10 mouse cellular contexts compared by ENCODE assay signal in genomic region chr1:78819592-78819991, GRCm38 (mm10). TPM values are rescaled to one million over a fixed set of nuclear protein-coding genes. Genes with fewer than 3 reads are reported as not detected.
DNase-seq lines count a peak whose midpoint lies in the region; ATAC-seq lines count a peak whose summit lies in the region.
"Had no signal": no experiment of that assay in that cellular context is flagged by ENCODE, and none has a peak within 500 bp of the region (broad histone marks: within the 10 kb centered on the region; RNA-seq: fewer than 3 reads in every experiment).

No protein-coding gene starts in this region.

- H3K4me2 ChIP-seq in hindbrain, embryonic 12.5 days (replicated peaks): no peak overlapping the region
- no peak overlapping the region for H3K4me2 ChIP-seq in hindbrain, embryonic 11.5 days (replicated peaks; ENCODE audit: low read depth, low read length)

- ATAC-seq in hindbrain, embryonic 12.5 days (ENCODE audit: low FRiP score): 0 out of 2 replicates have a peak, but pooled peaks have one; percentile 35
- no peak for ATAC-seq in hindbrain, embryonic 11.5 days (ENCODE audit: low FRiP score)

- H3K27me3 ChIP-seq in hindbrain, embryonic 12.5 days: no peaks in the 10 kb centered on the region
- no peaks in the 10 kb centered on the region for H3K27me3 ChIP-seq in hindbrain, embryonic 11.5 days (ENCODE audit: control insufficient read depth, insufficient read depth, low read length)

- 50% methylated on average over 7 of the region's 7 CpGs for WGBS in hindbrain, embryonic 12.5 days
- WGBS in hindbrain, embryonic 11.5 days: 65% methylated on average over 7 of the region's 7 CpGs

- no peak for DNase-seq in hindbrain, embryonic 11.5 days (ENCODE audit: low spot score)
- DNase-seq in adrenal gland, postnatal 36 days: peak; percentile 13 to 29
- DNase-seq in heart, adult 8-10 months (ENCODE audit: low spot score): peak; percentile 77
- DNase-seq in kidney, postnatal 4 days: peak; percentile 44 to 68
- DNase-seq in thymus, postnatal 10 days (ENCODE audit: low spot score in 2 of 2): no peak
- DNase-seq in urinary bladder, postnatal 10 days (ENCODE audit: low spot score): no peak
- DNase-seq in left cerebral cortex, adult 18-20 months (ENCODE audit: low spot score in 2 of 2): no peak

- H3K9me3 ChIP-seq in hindbrain, embryonic 12.5 days (replicated peaks): no peaks in the 10 kb centered on the region
- H3K9me3 ChIP-seq in hindbrain, embryonic 11.5 days (ENCODE audit: control insufficient read depth, low read length): no peaks in the 10 kb centered on the region

- no peaks in the 10 kb centered on the region for H3K36me3 ChIP-seq in hindbrain, embryonic 12.5 days
- H3K36me3 ChIP-seq in hindbrain, embryonic 11.5 days (ENCODE audit: control insufficient read depth, insufficient read depth, low read length): no peaks in the 10 kb centered on the region

- H3K9ac ChIP-seq in hindbrain, embryonic 12.5 days: no peak overlapping the region
- H3K9ac ChIP-seq in hindbrain, embryonic 11.5 days (ENCODE audit: low read depth, low read length): no peak overlapping the region

- H3K4me3 ChIP-seq in hindbrain, embryonic 12.5 days: no peak overlapping the region
- no peak overlapping the region for H3K4me3 ChIP-seq in hindbrain, embryonic 11.5 days (ENCODE audit: low read depth, low read length)

- H3K27ac ChIP-seq in hindbrain, embryonic 12.5 days: peak overlapping the region; percentile 35; the same call in 1 of the 2 replicates
- no peak overlapping the region for H3K27ac ChIP-seq in hindbrain, embryonic 11.5 days (ENCODE audit: low read depth, low read length)

- H3K4me1 ChIP-seq in hindbrain, embryonic 12.5 days: peaks cover 15% of the 10 kb centered on the region
- H3K4me1 ChIP-seq in hindbrain, embryonic 11.5 days (replicated peaks; ENCODE audit: control insufficient read depth, insufficient read depth, low read length): no peaks in the 10 kb centered on the region

RNA-seq across cellular contexts. Expression of gene Kcne4, which starts 3.0 kb away (rescaled TPM):
- polyA plus RNA-seq in hindbrain, embryonic 12.5 days (2016; fragmentation: Nextera tagmentation; extraction: Ambion mirVana): 1.7 and 2.2 TPM in 2 replicates
- 0.74 and 1.3 TPM in 2 replicates for polyA plus RNA-seq in hindbrain, embryonic 11.5 days (2014; fragmentation: Nextera tagmentation; extraction: Ambion mirVana)
- total RNA-seq in adrenal gland, postnatal 36 days (2021): 1 to 10 TPM; 7.0 to 8.1 TPM
- total RNA-seq in heart, adult 8-10 months (2022): 1 to 10 TPM; 1.1 to 1.9 (median 1.9) TPM
- 1 to 10 TPM; 1.4 to 1.5 TPM for total RNA-seq in left cerebral cortex, adult 18-20 months (2021)
- total RNA-seq: MEL; neutrophil, adult 5-6 weeks had no signal

Comparison
In these comparisons a context has a peak if more than half of its experiments do, and no peak if none do; other contexts are left out.
1. DNase-seq: peak in adrenal gland, postnatal 36 days (2 of 2), heart, adult 8-10 months (single experiment) and kidney, postnatal 4 days (2 of 2); none in hindbrain, embryonic 11.5 days (single experiment), thymus, postnatal 10 days (0 of 2), urinary bladder, postnatal 10 days (single experiment) and left cerebral cortex, adult 18-20 months (0 of 2).